Mouse (Mus musculus) intestine, postnatal 0 days (tissue): Measurements from ENCODE around the gene Zdhhc18. TPM values are rescaled to one million over a fixed set of nuclear protein-coding genes. Genes with fewer than 3 reads are reported as not detected.
"Not testable (repeated sequence)": the region's sequence is repeated elsewhere in the genome, so short reads cannot be mapped to it uniquely, and the experiment has no call there.

Experiments used
- ATAC-seq: fragments of 200-750 bp; cut with Nextera tagmentation; 2 replicates; pipeline ENCODE4 v1.8.0; 2017; ENCODE audit warnings: mild to moderate bottlenecking, moderate TSS enrichment, moderate library complexity
- H3K27ac ChIP-seq: fragments of 300-500 bp; sonication (generic); 2 replicates; pipeline ENCODE4 v1.5.1; 2014; ENCODE audit warnings: mild to moderate bottlenecking, low read depth, low read length, moderate library complexity
- H3K27me3 ChIP-seq: fragments of 300-500 bp; sonication (generic); replicated peaks from 2 replicates; pipeline ENCODE4 v1.6.1; 2014; ENCODE audit warnings: low read length, mixed read lengths; ENCODE audit not compliant: control insufficient read depth, insufficient read depth
- H3K36me3 ChIP-seq: fragments of 300-500 bp; sonication (generic); 2 replicates; pipeline ENCODE4 v1.6.1; 2014; ENCODE audit warnings: mild to moderate bottlenecking, moderate library complexity; ENCODE audit not compliant: control insufficient read depth, insufficient read depth
- H3K4me1 ChIP-seq: fragments of 300-500 bp; sonication (generic); replicated peaks from 2 replicates; pipeline ENCODE4 v1.6.1; 2014; ENCODE audit warnings: antibody characterized with exemption, low read length, mixed read lengths; ENCODE audit not compliant: control insufficient read depth, insufficient read depth
- H3K4me2 ChIP-seq: fragments of 300-500 bp; sonication (generic); replicated peaks from 2 replicates; pipeline ENCODE4 v1.6.1; 2014; ENCODE audit warnings: low read depth, mild to moderate bottlenecking, moderate library complexity
- H3K4me3 ChIP-seq: fragments of 300-500 bp; sonication (generic); 2 replicates; pipeline ENCODE4 v1.5.1; 2014; ENCODE audit warnings: low read depth, low read length
- H3K9ac ChIP-seq: fragments of 300-500 bp; sonication (generic); 2 replicates; pipeline ENCODE4 v1.6.1; 2014; ENCODE audit warnings: mild to moderate bottlenecking, low read depth, low read length
- H3K9me3 ChIP-seq: fragments of 300-500 bp; sonication (generic); 2 replicates; pipeline ENCODE4 v1.6.1; 2016; ENCODE audit warnings: mixed run types; ENCODE audit not compliant: control insufficient read depth
- CTCF ChIP-seq: sonication (generic); IDR thresholded peaks from 2 replicates; pipeline ENCODE4 v1.5.1; 2016; ENCODE audit warnings: low read depth, mild to moderate bottlenecking, control low read depth, antibody characterized with exemption, moderate library complexity
- WGBS: fragments of 180-500 bp; shearing (Covaris S2); extraction: QIAGEN DNeasy Blood & Tissue Kit; methylation state at CpG from one replicate; pipeline ENCODE4 v1.1.7; 2014; 5-methylcytosine and 5-hydroxymethylcytosine counted together
- polyA plus RNA-seq: library from polyadenylated mRNA; unstranded; fragments of >200 nt; fragmentation: Nextera tagmentation; extraction: Ambion mirVana; gene quantifications from 2 replicates; pipeline ENCODE4 v1.2.1, GENCODE M21; 2015

Gene Zdhhc18
- polyA plus RNA-seq, 1 experiment from 2014 or later: 2.3 TPM

DNA sequence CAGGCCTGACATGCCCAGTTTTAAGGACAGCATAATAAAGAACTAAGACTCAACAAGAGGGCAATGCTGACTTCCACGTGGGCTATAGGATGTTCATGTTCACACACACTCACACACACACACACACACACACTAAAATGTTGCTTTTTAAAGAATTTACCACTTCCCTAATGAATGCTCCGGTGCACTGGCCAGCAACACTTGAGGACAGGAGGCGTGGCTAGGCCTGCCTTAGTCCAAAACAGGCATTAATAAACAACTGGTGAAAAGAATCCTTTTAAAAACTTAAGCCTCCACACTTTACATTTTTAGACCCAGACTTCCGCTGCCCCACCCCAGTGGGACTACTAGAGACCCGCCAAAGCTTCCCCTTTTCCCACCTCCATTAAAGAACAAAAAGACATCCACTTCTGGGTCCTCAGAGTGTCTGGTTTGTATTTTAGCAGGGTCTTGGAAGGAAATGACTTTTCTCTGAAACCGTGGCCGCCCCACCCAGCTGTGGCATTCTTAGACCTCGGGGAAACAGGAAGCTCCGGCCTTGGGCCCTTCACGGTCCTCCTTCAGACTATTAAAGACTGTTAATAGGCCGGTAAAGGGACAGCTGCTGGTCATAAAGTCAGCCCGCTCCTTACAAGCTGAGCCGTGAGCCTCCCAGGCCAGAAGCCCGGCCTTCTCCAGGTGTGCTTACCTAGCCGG is 9.7 kb upstream of the Zdhhc18 start:
- 11% methylated on average over 15 of the region's 15 CpGs for WGBS
- TF ChIP-seq CTCF: no peak
- Histone ChIP-seq H3K36me3 (peaks cover 4% of the 10 kb centered on the region; the same call in 1 of the 2 replicates), H3K9me3 (no peaks in the 10 kb centered on the region), H3K27me3 (no peaks in the 10 kb centered on the region), H3K27ac (peak overlapping the region; percentile 67), H3K4me1 (peaks cover 4% of the 10 kb centered on the region; the same call in 1 of the 2 replicates), H3K4me3 (peak overlapping the region; percentile 14; the same call in 1 of the 2 replicates), H3K9ac (peak overlapping the region; percentile 32), H3K4me2 (peak overlapping the region; percentile 61)
- ATAC-seq: peak; percentile 74

DNA sequence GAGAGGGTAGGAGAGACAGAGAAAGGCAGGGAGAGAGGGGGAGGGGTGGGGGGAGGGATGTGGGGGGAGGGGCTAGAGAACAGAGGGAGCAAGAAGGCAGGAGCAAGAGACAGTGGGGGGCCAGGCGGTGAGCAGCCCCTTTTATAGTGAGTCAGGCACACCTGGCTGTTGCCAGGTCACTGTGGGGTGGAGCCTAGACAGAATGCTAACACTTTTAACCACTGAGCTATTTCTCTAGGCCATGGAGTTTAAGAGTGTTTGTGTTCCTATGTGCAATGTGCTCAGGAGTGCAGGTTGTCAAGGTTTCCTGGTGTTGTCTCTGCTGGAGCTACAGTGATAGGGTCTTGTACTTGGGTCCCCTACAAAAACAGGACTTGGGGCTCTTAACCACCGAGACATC is 8.8 kb upstream of the Zdhhc18 start:
- Histone ChIP-seq H3K27ac (no peak overlapping the region), H3K4me2 (no peak overlapping the region), H3K9ac (0 out of 2 replicates have a peak overlapping the region, but pooled peaks have one; percentile 7), H3K27me3 (no peaks in the 10 kb centered on the region), H3K4me1 (peaks cover 4% of the 10 kb centered on the region; the same call in 1 of the 2 replicates), H3K36me3 (peaks cover 4% of the 10 kb centered on the region; the same call in 1 of the 2 replicates), H3K9me3 (no peaks in the 10 kb centered on the region), H3K4me3 (no peak overlapping the region)
- 44% methylated on average over 2 of the region's 2 CpGs for WGBS
- ATAC-seq: no peak
- TF ChIP-seq CTCF: no peak

DNA sequence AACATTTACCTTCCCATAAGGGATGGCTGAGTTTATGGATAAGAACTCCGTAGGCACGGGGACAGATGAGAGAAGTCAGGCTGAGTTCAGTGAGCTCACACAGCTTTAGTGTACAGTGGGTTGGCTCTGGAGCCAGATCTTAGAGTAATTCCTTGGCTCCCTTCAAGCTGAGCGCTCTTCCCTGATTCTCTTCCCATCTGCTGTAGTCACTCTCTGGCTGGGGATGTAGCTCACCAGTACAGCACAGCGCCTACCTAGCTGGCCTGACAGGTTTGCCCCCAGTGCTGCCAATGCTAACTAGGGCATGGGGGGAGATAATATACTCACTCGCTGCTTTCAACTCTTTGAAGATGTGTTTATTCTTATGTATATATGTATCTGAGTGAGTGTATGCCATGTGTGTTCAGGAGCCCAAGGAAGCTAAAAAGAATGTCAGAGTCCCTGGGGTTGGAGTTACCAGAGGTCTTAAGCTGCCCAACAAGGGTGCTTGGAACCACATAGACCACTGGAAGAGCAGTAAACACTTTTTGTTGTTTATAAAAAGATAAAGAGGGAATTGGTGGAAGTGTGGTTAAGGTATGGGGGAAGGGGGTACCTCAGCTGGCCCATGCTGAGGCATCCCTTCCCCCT is 8.0 kb upstream of the Zdhhc18 start:
- H3K4me1 ChIP-seq: peaks cover 4% of the 10 kb centered on the region; the same call in 1 of the 2 replicates
- H3K27ac ChIP-seq: no peak overlapping the region
- 0 out of 2 replicates have a peak overlapping the region, but pooled peaks have one; percentile 7 for H3K9ac ChIP-seq
- 72% methylated on average over 5 of the region's 5 CpGs for WGBS
- no peak for ATAC-seq
- no peaks in the 10 kb centered on the region for H3K27me3 ChIP-seq
- no peaks in the 10 kb centered on the region for H3K9me3 ChIP-seq
- H3K36me3 ChIP-seq: peaks cover 4% of the 10 kb centered on the region; the same call in 1 of the 2 replicates
- H3K4me3 ChIP-seq: no peak overlapping the region
- no peak for TF ChIP-seq CTCF
- H3K4me2 ChIP-seq: no peak overlapping the region

DNA sequence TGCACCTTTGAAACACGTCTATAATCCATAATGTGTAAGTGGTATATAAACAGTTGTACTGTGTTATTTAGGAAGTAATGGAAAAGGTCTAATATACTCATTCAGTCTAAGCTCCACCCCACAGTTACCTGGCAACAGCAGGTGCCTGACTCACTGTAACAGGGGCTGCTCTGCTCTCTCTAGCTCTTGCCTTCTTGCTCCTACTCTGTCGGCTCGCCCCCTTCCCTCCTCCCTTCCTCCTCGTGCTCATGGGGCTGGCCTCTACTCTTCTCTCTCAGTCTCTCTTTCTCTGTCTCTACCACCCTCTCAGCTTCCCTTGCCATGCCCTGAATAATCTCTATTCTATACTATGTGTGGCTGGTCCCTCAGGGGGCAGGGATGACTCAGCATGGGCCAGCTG is 7.0 kb upstream of the Zdhhc18 start:
- Histone ChIP-seq H3K36me3 (no peaks in the 10 kb centered on the region), H3K4me3 (no peak overlapping the region), H3K4me2 (no peak overlapping the region), H3K9ac (no peak overlapping the region), H3K4me1 (peaks cover 4% of the 10 kb centered on the region; the same call in 1 of the 2 replicates), H3K27me3 (no peaks in the 10 kb centered on the region), H3K27ac (no peak overlapping the region), H3K9me3 (no peaks in the 10 kb centered on the region)
- TF ChIP-seq CTCF: no peak
- WGBS: 22% methylated on average over 4 of the region's 4 CpGs
- ATAC-seq: no peak

DNA sequence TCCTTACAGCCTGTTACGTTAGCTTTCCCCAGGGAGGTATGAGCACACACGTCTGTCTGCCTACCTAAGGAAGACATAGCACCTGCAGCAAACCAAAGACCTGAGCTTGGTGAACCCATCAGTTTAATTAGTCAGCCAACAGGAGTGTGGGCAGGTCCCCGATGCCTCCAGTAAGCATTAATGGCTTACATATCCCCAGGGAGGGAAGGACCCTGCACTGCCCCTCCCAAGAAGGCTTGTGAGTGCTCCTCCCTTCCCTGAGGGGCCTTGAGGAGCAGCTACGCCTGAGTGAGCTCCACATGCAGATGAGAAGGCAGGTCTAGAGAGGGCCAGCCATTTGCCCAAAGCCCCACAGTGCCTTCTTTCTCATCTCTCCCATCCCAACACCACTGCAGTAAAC is 6.3 kb upstream of the Zdhhc18 start:
- H3K4me2 ChIP-seq: no peak overlapping the region
- H3K4me3 ChIP-seq: no peak overlapping the region
- 55% methylated on average over 4 of the region's 4 CpGs for WGBS
- no peaks in the 10 kb centered on the region for H3K9me3 ChIP-seq
- no peaks in the 10 kb centered on the region for H3K27me3 ChIP-seq
- H3K27ac ChIP-seq: no peak overlapping the region
- H3K36me3 ChIP-seq: no peaks in the 10 kb centered on the region
- no peak overlapping the region for H3K9ac ChIP-seq
- no peak for ATAC-seq
- TF ChIP-seq CTCF: no peak
- H3K4me1 ChIP-seq: peaks cover 4% of the 10 kb centered on the region; the same call in 1 of the 2 replicates

DNA sequence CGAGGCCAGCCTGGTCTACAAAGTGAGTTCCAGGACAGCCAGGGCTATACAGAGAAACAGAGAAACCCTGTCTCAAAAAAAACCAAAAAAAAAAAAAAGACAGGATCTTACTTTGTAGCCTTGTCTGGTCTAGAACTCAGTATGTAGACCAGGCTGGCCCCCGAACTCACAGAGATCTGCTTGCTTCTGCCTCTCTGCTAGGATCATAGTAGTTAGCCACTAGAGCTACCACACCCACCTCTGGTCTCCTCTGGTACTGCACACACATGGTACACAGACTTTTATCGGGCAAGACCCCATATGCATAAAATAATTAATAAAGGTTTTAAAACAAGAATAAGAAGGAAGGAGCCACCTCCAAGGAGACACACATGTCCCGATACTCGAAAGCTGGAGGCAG is 4.1 kb upstream of the Zdhhc18 start:
- not testable (repeated sequence) for H3K36me3 ChIP-seq, H3K9me3 ChIP-seq, H3K27ac ChIP-seq, ATAC-seq, H3K4me3 ChIP-seq, H3K9ac ChIP-seq, H3K27me3 ChIP-seq, H3K4me1 ChIP-seq, H3K4me2 ChIP-seq
- TF ChIP-seq CTCF: peak; percentile 10; the same call in 1 of the 2 replicates
- 95% methylated on average over 5 of the region's 5 CpGs for WGBS
